Mouse (Mus musculus) spleen, postnatal 10 days (tissue): Measurements from ENCODE around the gene Mfsd6l.

ENCODE experiments used
- DNase-seq, 2 experiments: peaks; one replicate each; pipeline ENCODE4 v3.0.0; 2021 to 2022; ENCODE audit warnings: low spot score in 2 of 2

Mfsd6l gene

DNA sequence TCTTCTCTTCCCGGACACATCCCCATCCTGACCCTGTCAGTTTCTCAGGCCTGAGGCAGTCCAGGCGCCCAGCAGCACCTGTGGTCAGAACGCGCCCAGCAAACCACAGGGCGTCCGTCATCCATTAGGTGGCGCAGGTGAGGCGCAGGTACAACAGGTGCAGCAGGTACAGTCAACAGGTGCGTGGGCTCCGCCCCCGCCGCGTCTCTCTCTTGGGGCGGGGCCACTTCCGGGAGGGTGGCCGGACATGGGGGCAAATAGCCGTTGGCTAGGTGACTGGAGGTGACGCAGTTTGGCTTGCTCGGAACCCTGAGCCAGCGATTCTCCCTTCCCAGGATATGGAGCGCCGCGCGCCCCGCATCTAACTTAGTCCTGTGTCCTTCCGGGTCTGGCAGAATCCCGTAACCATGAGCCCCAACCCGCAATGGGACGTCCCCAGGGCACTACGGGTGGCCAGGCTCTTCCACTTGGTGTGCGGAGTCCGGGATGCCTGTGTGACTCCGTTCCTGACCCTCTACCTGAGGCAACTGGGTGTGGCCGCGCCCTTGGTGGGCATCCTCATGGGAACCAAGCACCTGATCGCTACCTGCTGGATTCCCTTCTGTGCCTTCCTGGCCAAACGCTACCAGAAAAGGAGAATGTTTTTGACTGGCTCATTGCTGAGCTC lies at the start of gene Mfsd6l:
TSS of gene Mfsd6l (plus strand) at position 269 of the 667 bp plus-strand sequence.
- no peak for DNase-seq

DNA sequence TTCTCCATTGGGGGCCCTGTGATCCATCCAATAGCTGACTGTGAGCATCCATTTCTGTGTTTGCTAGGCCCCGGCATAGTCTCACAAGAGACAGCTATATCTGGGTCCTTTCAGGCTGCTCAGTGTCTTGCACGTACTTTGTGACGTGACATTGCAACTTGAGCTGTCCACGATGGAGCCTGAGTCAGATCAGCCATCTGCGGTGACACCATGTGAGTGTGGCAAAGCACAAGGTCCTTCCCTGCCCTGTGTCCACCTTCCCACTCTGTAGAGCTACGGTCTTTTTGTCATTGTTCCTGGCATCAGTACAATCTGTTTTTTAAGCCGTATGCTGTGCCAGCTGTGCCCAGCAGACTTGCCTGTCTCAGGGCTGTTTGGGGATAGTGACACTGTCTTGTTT lies 48.7 kb upstream of the Mfsd6l start:
- DNase-seq = no peak

DNA sequence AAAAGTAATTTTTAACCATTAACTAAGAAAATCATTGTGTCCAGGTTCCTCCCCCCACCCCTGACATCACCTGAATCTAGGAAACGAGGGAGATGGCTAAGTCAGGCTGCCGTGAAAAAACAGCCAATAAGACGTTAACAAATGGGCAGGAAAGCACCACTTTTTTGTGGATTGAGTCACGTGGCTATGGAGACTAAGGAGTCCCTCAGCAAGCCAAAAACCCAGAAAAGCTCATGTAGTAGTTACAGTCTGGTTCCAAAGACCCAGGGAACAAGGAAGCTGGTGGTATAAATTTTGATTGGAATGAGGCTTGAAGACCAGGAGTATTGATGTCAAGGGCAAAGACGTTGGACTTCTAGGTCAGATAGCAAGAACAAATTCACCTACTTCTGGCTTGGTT lies 47.4 kb upstream of the Mfsd6l start:
- DNase-seq = no peak

DNA sequence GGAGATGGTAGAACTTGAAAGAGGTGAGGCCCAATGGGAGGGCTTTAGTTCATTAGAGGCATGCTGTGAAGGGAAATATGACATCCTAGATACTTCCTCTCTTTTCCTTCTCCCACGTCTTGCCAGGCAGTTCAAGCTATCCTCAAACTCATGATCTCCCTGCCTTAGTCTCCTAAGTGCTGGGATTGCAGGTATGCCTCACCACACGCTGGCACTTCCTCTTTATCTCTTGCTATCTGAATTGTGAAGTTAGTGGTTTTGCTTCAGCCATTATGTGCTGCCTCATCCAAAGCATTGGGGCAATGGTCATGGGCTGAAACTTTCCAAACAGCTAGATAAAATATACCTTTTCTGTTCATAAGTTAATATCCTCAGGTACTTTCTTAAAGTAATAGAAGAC lies 46.8 kb upstream of the Mfsd6l start:
- no peak for DNase-seq

DNA sequence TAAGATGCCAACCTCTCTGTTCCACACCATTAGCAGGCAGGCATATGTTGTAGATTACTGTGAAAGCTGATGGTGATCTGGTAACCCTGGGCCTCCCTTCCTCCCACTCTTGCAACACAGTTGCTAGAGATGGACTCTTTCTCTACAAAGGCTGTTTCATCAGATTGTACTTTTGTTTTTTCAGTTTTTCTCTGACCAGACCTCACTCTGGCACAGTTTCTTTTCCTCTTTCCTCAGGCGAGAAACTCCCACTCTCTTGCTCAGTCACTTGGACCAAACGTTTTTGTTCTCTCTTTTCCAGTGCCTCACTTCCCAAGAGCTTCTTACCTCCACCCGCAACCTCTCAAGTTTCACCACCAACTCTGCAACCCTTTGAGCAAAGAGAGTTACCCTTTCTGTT lies 42.0 kb upstream of the Mfsd6l start:
- no peak for DNase-seq

DNA sequence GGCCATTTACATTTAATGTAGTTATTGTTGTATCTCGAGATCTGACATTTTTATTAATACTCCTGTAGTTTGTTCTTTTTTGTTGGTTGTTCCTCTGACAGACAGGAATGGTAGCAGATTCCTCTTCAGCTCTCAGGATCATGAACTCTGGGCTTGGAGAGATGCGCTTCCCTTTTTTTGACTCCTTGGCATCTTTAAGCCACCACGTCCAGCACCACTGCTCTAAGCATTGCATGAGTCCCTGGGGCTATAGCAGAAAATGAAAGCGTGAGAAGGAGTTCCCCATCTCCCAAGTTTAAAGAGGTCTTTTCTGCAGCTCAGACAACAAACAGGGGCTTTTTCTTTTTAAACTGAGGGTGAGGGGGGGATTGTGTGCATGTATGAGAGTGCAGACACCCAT lies 36.6 kb upstream of the Mfsd6l start:
- no peak for DNase-seq

DNA sequence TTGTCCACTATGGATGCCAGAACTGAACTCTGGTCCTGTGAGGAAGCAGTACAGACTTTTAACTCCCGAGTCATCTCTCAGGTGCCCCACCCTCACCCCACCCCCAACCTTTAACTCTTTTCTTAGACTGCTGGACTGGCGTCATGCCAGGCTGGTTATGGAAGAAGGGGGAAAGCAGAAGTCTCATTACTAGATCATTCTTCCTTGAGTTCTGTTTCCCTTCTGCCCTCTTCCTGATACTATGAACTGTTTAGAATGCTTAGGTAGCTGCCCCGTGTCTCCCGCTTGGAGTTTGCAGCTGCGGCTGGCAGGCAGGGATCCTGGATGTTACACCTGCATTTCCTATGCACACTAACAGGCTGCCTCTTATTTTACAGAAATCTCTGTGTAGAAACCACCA lies 36.2 kb upstream of the Mfsd6l start:
- peak in 1 of 2 experiments; percentile 37 for DNase-seq

DNA sequence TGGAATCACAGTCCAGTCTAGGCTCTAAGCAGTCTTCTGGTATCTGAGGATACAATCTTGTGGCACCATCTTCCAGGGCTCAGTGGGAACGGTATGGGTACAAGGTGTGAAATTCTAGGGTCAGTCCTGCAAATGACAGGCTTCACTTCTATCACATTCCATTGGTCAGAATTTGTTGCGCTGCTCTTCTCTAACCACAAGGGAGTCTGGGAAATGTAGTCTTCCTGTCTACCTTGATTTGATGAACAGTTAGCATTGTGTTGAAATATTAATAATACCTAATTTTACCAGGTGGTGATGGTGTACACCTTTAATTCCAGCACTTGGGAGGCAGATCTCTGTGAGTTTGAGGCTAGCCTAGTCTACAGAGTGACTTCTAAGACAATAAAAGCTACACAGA lies 35.5 kb upstream of the Mfsd6l start:
- no peak for DNase-seq

DNA sequence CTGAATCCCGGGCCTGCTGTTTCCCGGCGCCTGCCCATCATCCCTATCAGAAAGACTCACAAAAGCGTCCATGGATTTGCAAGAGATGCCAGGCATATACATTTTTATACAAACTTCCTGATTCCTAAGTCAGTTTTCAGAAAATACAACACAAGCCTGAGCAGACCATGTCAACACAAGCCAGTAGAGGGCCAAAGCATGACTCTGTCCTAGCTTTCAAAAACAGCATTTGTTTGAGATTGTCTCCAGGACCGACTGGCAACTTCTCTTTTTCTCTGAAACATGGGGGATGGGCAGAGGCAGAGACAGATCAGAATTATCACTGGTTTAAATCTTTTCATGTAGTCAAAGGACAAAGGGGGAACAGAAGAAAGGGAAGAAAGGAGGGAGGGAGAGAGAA lies 34.6 kb upstream of the Mfsd6l start:
- no peak for DNase-seq

DNA sequence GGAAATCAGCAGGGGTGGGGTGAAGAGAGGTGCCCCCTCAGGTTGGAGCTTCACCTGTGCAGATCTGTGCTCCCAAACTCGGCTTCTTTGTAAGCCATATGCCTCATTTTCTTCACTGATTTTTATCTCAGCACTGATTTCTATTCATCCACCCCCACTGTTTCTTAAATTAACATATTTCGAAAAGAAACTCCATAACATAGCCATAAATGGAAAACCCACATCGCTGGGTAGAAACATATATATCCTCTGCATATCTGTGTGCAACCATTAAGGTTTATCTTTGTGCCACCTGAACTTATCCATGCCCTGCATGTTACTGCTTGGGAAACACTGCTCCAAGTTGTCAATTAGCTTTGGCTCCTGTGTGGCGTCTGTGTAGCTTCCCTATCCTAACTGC lies 29.5 kb upstream of the Mfsd6l start:
- DNase-seq = no peak

DNA sequence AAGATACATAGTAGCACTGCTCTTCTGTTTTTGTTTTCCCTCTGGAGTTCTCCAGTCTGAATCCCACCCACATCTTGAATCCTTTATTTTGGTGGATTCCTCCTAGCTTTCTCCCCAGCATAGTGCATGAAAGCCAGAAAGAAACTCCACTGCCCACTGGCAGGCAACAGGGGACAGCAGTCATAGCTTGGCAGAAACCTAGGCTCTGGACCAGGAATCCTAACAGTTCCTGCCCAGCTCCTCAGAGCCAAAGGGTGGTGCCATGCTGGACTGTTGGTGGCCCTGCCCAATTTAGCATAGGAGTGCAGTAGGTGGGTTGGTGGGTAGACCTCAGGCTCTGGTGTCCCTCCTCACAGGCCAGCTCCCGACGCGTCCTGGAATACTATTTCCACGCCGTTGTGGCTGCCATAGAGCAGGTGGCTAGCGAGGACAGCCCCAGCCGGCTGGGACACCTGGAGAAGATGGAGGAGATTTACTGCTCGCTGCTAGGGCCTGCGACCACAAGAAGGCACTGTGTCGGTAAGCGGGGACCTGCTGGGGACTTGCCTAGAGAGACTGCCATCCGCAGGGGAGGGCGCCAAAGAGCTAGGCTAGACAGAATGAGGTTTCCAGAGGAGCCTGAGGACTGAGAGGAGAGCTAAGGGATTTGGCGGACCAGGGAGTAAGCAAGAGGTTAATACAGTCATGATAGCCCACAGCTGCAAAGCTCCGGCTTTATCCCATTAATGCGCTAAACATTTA lies 24.8 kb upstream of the Mfsd6l start:
- peak in 1 of 2 experiments; percentile 62 for DNase-seq

DNA sequence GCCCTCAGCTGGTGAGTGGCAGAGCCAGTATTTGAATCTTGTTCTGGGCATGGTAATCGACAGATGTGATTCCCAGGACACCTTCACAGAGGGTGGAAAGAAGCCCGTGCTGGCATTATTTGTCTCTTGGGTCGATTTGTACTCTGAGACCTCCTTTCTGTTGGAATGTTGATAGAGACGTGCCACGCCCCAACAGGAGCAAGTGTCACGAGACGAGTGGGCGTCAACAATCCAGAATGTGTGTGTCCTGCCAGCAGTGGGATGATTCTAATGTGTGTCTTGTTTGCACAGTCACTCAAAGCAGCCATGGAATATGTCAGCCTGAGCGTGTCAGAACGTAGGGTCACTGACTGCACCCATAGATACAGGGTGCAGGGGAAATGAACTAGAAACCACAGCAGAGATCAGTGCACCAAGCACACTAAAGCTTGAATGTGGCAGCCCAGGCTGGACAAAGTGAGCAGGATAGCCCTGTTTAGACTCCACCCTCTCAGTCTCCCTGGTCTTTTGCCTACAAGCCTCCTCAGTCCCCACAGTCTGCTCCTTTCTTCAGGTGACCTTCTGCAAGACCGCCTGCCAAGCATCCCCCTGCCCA lies 23.9 kb upstream of the Mfsd6l start:
- no peak for DNase-seq

DNA sequence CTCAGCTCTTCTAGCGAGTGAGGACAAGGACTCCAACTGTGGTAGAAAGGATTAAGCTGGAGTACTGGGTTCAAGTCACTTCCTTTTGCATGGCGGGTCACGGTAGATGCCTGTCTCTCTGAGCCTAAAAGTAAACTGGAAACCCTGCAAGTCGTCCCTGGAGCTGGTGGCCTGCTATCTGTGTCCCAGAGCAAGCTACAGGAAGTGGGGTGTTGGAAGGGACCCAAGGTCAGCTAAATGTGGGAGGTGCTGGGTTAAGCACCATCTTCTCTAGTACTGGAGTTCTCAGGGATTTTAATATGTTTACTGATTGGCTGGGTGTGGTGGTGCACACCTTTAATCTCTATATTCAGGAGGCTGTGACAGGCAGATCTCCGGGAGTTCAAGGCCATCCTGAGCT lies 23.2 kb upstream of the Mfsd6l start:
- no peak for DNase-seq

DNA sequence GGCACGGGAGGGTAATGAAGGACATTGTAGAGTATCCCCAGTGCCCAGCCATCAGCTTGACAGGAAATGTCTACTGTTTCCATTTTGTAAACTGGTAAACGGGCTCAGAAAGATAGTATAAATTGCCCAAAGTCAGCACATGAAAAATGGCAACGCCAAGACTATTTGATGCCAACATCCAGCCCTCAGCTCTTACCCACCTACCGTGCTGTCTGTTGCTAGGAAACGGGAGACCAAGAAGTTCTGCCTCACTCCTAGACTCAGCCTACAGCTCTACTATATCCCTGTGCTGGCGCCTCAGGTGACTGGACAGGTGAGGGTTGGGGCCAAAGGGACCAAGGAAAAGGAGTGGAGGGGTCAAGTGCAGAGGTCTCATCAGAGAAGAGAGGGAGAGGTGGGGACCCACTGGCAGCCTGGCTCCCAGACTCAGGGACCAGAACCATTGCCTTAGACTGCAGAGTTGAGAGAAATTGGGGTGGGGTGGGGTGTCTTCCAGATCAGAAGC lies 22.0 kb upstream of the Mfsd6l start:
- no peak for DNase-seq

DNA sequence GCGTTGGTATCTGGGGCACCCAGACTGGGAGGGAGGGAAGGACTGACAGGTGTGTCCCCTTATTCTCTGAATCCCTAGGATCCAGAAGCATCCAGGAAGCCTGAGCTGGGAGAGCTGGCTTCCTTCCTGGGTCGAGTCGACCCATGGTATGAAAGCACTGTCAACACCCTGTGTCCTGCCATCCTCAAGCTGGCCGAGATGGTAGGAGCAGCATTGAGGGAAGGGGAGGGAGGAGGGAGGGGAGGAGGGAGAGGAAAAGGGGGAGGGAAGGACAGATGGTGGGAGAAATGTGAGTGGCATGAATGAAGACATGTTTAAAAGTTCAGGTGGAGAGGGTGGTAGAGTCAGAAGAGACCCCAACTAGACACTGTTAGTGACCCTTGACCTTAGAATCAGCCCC lies 20.0 kb upstream of the Mfsd6l start:
- DNase-seq = no peak

DNA sequence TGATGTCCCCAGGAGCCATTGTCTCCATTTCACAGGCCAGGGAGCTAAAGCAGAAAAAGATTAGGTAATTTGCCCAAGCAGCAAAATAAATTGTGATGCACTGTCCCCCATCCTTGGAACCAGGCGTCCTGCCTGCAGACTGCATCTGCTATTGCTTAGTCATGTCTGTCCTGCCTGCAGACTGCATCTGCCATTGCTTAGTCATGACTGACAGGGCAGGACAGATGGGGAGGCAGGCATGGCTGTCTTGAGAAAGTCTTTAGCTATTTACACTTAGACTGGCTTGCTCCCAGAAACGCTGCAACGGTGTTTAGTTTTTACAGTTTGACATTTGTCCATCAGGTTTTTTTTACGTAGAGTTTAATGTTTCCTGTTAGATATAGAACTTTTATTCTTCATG lies 19.5 kb upstream of the Mfsd6l start:
- DNase-seq = no peak

DNA sequence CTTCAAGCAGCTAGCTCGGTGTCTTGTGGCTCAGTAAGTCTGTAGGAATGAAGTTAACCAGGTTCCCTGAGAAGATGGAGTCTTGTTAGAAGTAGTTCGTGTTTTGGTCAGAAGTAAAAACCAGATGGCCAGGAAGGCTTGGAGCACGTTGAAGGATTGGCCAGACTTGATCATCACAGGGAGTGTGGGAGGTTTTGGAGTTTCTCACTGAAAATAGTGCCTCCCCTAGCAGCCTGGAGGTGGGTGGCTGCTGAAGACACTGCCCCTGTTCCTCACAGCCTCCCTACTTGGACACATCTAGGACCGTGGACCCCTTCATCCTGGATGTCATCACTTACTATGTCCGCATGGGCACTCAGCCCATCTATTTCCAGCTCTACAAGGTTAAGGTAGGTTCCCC lies 16.4 kb upstream of the Mfsd6l start:
- DNase-seq = no peak

DNA sequence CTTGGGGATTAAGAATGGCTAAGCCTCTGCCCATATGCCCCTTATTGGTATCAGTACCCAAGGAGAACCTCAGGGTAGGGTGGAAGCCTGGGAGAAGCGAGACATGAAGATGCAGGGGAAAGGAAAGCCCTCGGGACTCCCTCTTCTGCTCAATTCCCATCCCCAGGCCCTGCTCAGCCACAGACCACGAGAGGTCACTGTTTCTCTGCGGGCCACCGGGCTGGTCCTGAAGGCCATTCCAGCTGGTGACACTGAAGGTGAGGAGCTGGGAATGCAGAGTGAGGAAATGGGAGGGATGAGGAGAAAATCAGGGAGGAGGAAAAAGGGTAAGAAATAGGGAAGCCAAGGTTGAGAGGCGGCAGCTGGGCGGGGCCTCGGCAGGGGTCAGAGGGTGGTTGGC lies 11.4 kb upstream of the Mfsd6l start:
- DNase-seq = no peak

DNA sequence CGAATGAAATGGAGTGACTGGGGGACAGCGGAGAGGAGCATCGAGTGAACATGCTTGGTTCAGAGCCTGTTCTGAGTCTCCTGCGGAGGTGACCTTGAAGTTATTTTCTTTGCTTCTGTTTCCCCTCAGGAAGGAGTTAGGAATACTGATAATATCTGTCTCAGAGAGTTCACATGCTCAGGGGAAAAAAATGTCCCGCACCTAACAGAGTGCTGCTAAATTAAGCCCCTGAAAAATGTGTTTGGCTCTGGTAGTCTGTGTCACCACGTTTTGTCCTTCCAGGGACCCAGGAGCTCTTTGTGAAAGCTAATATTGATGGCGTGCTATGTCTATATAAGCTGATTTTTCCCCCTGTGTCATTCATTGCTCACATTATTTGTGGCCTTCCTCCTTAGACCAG lies 10.8 kb upstream of the Mfsd6l start:
- no peak for DNase-seq

DNA sequence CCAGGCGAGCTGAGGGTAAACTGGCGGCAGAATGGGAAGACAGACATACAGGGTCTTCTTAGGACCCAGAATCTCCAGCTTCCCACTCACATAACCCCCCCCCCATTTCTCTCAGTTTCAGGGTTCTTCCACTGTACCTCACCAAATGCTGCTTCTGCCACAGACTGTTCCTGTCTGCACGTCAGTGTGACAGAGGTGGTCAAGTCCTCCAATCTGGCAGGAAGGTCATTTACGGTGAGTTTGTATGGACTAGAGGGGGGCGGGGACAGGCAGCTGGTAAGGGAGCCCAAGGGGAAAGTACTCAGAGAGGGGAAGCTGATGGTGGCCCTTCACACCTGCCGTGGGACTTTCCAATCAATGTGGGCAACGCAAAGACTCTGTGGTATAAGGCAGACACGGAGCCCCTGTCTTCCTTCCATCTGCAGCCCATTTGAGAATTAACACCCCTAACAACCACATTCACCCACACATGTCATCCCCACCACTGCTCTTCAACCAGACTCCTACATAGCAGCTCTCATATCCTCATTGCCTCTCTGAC lies 10.2 kb upstream of the Mfsd6l start:
- DNase-seq = no peak

DNA sequence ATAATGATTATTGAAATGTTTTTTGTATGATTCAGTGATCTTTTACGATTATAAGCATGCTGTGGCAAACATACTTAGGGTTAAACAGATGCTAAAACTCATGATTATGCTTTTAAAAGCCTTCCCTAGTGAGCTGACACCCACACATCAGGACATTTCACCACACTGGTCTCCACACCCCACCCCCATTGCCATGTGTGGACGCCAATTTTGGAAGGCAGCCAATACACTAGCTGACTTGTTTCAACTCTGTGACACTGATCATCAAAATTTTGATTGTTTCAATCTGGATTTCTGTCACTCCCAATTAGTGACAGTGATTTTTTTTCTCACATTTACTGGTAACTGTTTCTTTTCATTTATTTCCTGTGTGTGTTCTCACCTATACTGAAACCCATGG lies 8.5 kb upstream of the Mfsd6l start:
- DNase-seq = no peak

DNA sequence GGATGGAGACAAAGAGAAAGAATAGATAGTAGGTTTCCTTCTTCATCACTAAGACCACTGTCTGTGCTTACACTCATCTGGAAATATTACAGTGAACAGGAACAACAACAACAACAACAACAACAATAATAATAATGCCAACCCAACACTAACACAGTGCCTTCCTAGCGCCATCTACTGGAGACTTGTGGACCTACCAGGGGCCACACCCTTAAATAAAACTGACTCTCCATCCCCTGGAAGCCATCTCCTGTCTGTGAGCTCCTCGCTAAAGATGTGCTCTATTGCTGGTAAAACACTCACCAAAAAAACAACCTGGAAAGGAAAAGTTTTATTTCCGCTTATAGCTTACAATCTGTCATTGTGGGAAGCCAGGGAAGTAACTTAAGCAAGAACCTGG lies 6.4 kb upstream of the Mfsd6l start:
- peak in 1 of 2 experiments; percentile 34 for DNase-seq

DNA sequence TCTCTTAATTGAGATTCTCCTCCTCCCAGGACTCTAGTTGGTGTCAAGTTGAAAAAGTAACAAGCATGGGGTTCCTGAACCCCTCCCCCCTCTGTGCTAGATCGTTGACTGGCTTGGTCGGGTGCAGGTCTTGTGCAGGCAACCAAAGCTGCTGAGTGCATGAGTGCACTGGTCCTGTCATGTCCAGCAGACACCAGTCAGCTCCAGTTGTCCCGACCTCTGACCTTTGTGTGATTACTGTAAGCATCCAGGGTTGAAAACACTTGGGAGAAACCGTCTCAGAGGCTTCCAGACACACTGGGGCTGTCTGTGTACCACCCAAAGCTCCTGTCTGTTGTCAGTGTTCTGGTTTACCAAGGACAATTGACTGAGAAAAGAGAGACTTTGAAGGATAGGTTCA lies 5.6 kb upstream of the Mfsd6l start:
- no peak for DNase-seq
